Mouse (Mus musculus): ENCODE measurements around the gene Xkr7. TPM values are rescaled to one million over a fixed set of nuclear protein-coding genes. Genes with fewer than 3 reads are reported as not detected.

Gene Xkr7
- 0.06 TPM in 2 replicates for polyA plus RNA-seq (2015; fragmentation: Nextera tagmentation; extraction: Ambion mirVana)

DNA sequence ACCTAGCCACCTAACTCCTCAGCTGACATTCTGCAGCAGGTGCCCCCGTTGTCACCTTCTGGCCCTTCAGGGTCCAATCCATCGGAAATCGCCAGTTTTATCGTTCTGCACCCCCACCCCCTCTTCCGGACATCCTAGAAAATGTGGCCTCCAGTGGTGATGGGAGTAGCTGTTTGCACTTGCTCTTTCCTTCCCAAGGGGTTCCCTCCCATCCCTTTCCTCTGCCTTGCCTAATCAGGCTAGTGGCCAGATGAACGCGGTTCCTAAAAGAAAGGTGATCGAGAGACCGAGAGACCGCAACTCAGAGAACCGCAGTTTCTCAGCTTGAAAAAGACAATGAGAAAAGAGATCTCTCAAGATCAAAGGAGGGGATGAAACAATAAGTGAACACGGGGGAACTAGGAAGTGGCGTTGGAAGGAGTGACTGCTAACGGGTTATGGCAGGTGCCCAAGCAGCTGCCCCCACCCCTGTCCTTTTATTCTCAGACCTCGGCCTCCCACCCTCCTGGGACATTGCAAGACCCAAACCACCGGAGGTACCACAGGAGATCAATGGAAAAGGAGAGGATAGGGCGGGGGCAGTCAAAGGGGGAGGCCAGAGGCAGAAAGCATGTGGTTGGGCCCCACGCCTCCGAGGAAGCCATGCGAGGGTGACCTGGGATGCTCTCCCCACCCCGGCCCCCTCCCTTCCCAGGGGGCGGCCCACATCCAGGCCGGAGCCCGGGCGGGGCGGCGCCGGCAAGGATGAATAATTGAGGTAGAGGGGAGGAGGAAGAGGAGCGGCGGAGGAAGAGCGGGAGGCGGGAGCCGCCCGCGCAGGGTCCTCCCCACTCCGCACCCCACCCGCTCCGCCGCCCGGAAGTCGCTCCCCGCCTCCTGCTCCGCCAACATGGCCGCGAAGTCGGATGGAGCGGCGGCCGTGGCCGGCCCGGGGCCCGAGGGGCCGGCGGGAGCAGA is at the start of gene Xkr7:
Gene Xkr7 (plus strand): TSS at position 727 of the 957 bp plus-strand sequence.
- Histone ChIP-seq H3K4me3 (ENCODE audit: low read length) (peak within 1 kb of the TSS; percentile 46), H3K27me3 (replicated peaks; ENCODE audit: control insufficient read depth, insufficient read depth, low read length) (peaks cover 36% of the 10 kb centered on the region), H3K4me1 (ENCODE audit: control insufficient read depth, insufficient read depth, low read length) (0 out of 2 replicates have a peak, but pooled peaks cover 4% of the 10 kb centered on the region), H3K4me2 (ENCODE audit: low read depth, low read length) (peak within 1 kb of the TSS; percentile 79), H3K9ac (ENCODE audit: low read depth, low read length) (no peak within 1 kb of the TSS), H3K36me3 (ENCODE audit: control insufficient read depth, insufficient read depth, low read length) (no peaks in the 10 kb centered on the region), H3K9me3 (ENCODE audit: control insufficient read depth, low read length) (no peaks in the 10 kb centered on the region), H3K27ac (ENCODE audit: low read length) (no peak within 1 kb of the TSS)
- 2% methylated on average over 43 of the region's 54 CpGs for WGBS
- peak; percentile 56 for ATAC-seq

DNA sequence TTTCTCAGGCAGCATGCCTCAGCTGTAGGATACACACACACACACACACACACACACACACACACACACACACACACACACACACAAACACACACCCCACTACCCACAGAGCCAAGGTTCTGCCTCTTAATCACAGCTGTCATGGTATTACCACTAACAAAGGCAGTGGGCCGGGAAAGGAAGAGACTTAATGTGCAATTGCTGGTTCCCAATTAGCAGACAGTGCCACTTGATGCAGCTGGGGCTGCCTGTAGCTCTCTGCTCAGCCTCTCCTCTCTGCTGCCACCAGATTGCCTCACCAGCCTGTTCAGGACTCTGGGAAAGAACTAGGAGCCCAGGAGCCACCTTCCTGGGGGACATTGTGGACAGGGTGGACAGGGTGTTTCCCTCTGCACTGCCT is 46.1 kb upstream of the Xkr7 start:
- WGBS, result 36% methylated on average over 1 of the region's 1 CpGs
- H3K27ac ChIP-seq (ENCODE audit: low read length), result no peak overlapping the region
- H3K4me2 ChIP-seq (ENCODE audit: low read depth, low read length), result no peak overlapping the region
- no peaks in the 10 kb centered on the region for H3K27me3 ChIP-seq (replicated peaks; ENCODE audit: control insufficient read depth, insufficient read depth, low read length)
- no peak overlapping the region for H3K9ac ChIP-seq (ENCODE audit: low read depth, low read length)
- ATAC-seq, result no peak
- H3K9me3 ChIP-seq (ENCODE audit: control insufficient read depth, low read length), result no peaks in the 10 kb centered on the region
- H3K36me3 ChIP-seq (ENCODE audit: control insufficient read depth, insufficient read depth, low read length), result no peaks in the 10 kb centered on the region
- no peaks in the 10 kb centered on the region for H3K4me1 ChIP-seq (ENCODE audit: control insufficient read depth, insufficient read depth, low read length)
- no peak overlapping the region for H3K4me3 ChIP-seq (ENCODE audit: low read length)

DNA sequence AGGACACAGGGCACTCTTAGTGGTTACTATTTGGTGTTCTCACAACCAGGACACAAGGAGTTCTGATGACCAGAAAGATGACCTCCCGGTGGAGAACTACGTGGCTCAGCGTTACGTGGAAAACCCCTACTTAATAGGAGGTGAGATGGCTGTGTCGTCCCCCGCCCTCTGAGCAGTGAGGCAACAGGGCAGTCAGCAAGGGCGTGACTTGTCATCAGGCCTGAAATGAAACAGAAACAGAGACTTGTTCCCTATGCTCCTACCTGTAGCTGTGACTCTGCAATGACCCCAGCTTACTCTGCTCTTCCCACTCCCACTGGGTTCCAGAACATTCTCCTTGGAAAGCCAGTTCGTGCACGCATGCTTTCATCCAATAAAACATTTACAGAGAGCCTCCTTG is 40.1 kb upstream of the Xkr7 start:
- 81% methylated on average over 9 of the region's 9 CpGs for WGBS
- Histone ChIP-seq H3K9me3 (ENCODE audit: control insufficient read depth, low read length) (no peaks in the 10 kb centered on the region), H3K4me3 (ENCODE audit: low read length) (no peak overlapping the region), H3K27ac (ENCODE audit: low read length) (no peak overlapping the region), H3K9ac (ENCODE audit: low read depth, low read length) (no peak overlapping the region), H3K4me1 (ENCODE audit: control insufficient read depth, insufficient read depth, low read length) (no peaks in the 10 kb centered on the region), H3K4me2 (ENCODE audit: low read depth, low read length) (no peak overlapping the region), H3K36me3 (ENCODE audit: control insufficient read depth, insufficient read depth, low read length) (no peaks in the 10 kb centered on the region), H3K27me3 (replicated peaks; ENCODE audit: control insufficient read depth, insufficient read depth, low read length) (no peaks in the 10 kb centered on the region)
- ATAC-seq, result no peak

DNA sequence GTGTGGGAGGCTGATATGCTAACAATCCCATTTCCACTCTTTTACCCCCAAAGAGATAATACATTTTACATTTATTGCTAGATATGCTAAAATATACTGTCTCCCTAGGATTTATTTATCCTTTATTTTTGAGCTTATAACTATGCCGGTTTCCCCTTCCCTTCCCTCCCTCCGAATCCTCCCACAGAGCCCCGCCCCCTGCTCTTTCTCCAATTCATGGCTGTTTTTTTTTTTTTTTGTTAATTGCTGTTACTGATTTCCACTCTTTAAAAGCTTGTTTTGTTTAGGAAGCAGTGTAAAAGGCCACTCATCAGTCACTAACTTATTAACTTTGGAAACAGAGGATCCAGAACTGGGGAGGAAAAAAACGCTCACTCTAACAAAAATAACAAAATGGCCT is 34.6 kb upstream of the Xkr7 start:
- no peak overlapping the region for H3K9ac ChIP-seq (ENCODE audit: low read depth, low read length)
- no peaks in the 10 kb centered on the region for H3K36me3 ChIP-seq (ENCODE audit: control insufficient read depth, insufficient read depth, low read length)
- no peak overlapping the region for H3K4me2 ChIP-seq (ENCODE audit: low read depth, low read length)
- WGBS, result 55% methylated on average over 4 of the region's 4 CpGs
- H3K4me1 ChIP-seq (ENCODE audit: control insufficient read depth, insufficient read depth, low read length), result no peaks in the 10 kb centered on the region
- H3K27ac ChIP-seq (ENCODE audit: low read length), result no peak overlapping the region
- H3K27me3 ChIP-seq (replicated peaks; ENCODE audit: control insufficient read depth, insufficient read depth, low read length), result no peaks in the 10 kb centered on the region
- H3K4me3 ChIP-seq (ENCODE audit: low read length), result no peak overlapping the region
- no peaks in the 10 kb centered on the region for H3K9me3 ChIP-seq (ENCODE audit: control insufficient read depth, low read length)
- no peak for ATAC-seq

DNA sequence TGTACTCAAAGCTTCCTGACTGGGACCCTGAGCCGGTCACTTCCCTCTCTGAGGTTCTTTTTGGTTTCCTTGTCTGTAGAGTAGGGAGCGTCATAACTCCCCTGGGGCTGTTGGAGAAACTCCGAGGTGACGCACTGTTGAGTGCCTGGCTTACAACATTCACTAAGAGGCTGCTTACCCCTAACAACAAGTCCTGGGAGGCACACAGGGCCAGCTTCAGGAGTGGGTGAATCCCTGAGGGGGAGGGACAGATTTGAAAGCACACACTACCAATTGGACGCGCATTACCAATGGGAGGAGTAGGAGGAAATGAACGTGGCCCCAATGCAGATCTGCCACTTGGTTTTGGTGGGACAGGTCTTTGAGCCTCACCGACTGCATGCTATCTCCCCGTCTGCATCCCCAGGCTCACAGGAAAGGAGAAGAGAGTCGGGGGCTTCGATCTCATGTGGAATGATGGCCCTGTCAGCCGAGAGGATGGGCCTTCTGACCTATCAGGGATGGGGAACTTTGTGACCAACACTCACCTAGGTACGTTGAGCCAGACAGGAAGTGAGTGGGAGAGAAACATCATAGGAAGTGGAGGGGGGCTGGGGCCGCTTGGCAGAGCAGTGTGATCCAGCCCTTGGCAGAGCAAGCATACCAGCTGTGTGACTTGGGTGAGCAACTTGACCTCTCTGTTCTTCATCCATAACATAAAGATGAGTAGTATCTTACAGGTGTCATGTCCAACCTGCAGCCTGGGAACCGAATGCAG is 29.0 kb upstream of the Xkr7 start:
- H3K4me3 ChIP-seq (ENCODE audit: low read length), result no peak overlapping the region
- 0 out of 2 replicates have a peak, but pooled peaks cover 2% of the 10 kb centered on the region for H3K36me3 ChIP-seq (ENCODE audit: control insufficient read depth, insufficient read depth, low read length)
- ATAC-seq, result no peak
- no peaks in the 10 kb centered on the region for H3K27me3 ChIP-seq (replicated peaks; ENCODE audit: control insufficient read depth, insufficient read depth, low read length)
- H3K9ac ChIP-seq (ENCODE audit: low read depth, low read length), result no peak overlapping the region
- H3K9me3 ChIP-seq (ENCODE audit: control insufficient read depth, low read length), result no peaks in the 10 kb centered on the region
- 75% methylated on average over 15 of the region's 15 CpGs for WGBS
- no peaks in the 10 kb centered on the region for H3K4me1 ChIP-seq (ENCODE audit: control insufficient read depth, insufficient read depth, low read length)
- no peak overlapping the region for H3K27ac ChIP-seq (ENCODE audit: low read length)
- H3K4me2 ChIP-seq (ENCODE audit: low read depth, low read length), result no peak overlapping the region

DNA sequence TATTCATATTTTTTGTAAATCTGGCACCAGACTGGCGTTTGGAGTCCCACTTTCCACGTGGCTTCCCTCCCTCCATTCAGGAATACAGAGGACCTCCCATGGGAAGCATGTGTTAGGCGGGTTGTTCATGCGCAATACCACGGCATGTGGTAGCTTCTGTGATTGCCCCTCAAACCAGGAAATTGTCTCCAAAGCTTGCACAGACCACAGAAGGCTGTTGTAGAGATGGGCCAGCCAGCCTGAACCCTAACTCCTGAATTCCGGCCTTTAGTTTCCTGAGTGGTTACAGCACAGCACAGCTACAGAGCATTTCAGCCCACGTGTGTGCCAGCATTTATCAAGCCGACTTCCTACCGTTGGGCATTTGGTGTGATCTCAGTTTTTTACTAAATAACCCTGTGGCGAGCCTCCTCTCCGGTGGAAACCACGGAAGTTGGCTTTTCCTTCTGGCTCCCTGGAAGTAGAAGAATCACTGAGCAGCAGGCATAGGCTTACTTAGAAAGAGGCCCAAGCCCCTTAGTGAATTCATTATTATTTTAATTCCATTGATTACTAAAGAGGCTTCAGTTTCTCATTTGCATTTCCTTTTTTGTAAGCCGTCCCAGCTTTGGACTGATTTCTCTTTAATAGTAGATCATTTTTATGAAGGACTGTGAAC is 27.8 kb upstream of the Xkr7 start:
- 62% methylated on average over 13 of the region's 13 CpGs for WGBS
- no peak for ATAC-seq
- Histone ChIP-seq H3K4me3 (ENCODE audit: low read length) (no peak overlapping the region), H3K36me3 (ENCODE audit: control insufficient read depth, insufficient read depth, low read length) (0 out of 2 replicates have a peak, but pooled peaks cover 2% of the 10 kb centered on the region), H3K4me1 (ENCODE audit: control insufficient read depth, insufficient read depth, low read length) (no peaks in the 10 kb centered on the region), H3K9ac (ENCODE audit: low read depth, low read length) (no peak overlapping the region), H3K27me3 (replicated peaks; ENCODE audit: control insufficient read depth, insufficient read depth, low read length) (no peaks in the 10 kb centered on the region), H3K9me3 (ENCODE audit: control insufficient read depth, low read length) (no peaks in the 10 kb centered on the region), H3K27ac (ENCODE audit: low read length) (no peak overlapping the region), H3K4me2 (ENCODE audit: low read depth, low read length) (no peak overlapping the region)

DNA sequence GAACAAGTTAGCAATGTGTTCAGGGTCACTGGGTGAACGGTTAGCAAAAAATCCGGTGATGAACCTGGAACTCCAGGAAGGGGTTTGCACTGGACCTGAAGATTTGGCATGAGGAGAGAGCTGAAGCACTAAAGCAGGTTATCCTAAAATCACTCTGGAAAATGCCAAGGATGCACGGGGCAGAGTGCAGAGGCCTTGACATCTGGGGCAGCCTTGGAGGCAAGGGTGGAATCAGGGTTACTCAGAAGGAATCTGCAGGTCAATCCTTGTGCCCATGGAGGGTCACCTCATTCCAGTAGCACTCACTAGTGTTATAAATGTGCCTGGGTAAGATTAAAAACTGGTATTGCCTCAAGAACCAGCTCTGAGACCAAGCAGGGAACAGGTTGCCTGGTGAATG is 25.7 kb upstream of the Xkr7 start:
- WGBS, result 89% methylated on average over 3 of the region's 3 CpGs
- Histone ChIP-seq H3K27ac (ENCODE audit: low read length) (no peak overlapping the region), H3K9me3 (ENCODE audit: control insufficient read depth, low read length) (no peaks in the 10 kb centered on the region), H3K27me3 (replicated peaks; ENCODE audit: control insufficient read depth, insufficient read depth, low read length) (no peaks in the 10 kb centered on the region), H3K4me1 (ENCODE audit: control insufficient read depth, insufficient read depth, low read length) (no peaks in the 10 kb centered on the region), H3K4me3 (ENCODE audit: low read length) (no peak overlapping the region), H3K36me3 (ENCODE audit: control insufficient read depth, insufficient read depth, low read length) (peaks cover 6% of the 10 kb centered on the region; the same call in 1 of the 2 replicates), H3K4me2 (ENCODE audit: low read depth, low read length) (no peak overlapping the region), H3K9ac (ENCODE audit: low read depth, low read length) (no peak overlapping the region)
- ATAC-seq, result no peak

DNA sequence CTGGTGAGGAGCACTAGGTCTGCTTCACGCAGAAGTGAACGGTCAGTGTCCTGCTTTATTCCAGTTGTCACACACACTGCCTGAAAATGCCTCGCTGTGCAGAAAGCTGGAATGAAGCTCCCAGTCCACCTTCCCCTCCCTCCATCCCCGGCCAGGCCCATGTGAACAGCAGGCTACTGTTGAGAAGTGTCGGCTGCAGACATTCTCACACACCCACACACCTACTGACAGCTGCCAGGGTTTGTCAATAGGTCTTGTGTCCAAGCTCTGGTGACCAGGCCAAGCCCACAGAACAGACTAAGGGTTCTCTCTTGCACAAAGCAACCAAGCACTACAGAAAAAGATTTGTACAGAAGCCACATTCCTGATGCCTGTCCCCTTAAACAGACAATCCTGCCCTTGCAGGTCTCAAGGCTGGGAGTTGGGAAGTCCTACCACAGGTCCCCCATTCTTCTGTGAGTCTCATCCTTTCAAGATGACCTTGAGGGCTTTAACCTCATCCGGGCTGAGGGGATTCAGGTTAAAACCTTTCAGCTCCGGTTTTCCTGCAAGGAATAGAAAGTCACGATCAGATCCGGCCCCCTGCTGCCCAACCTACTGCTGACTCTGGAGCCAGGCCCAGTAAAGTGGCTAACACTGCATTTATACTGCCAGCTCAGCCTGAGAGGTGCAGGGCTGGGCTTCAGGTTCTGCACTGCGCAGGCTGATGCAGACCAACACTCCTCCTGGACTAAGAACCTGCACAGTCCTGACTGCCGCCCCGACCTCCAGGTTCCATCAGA is 22.3 kb upstream of the Xkr7 start:
- H3K9ac ChIP-seq (ENCODE audit: low read depth, low read length), result no peak overlapping the region
- no peaks in the 10 kb centered on the region for H3K27me3 ChIP-seq (replicated peaks; ENCODE audit: control insufficient read depth, insufficient read depth, low read length)
- no peak overlapping the region for H3K4me3 ChIP-seq (ENCODE audit: low read length)
- H3K36me3 ChIP-seq (ENCODE audit: control insufficient read depth, insufficient read depth, low read length), result peaks cover 11% of the 10 kb centered on the region; the same call in 1 of the 2 replicates
- H3K4me1 ChIP-seq (ENCODE audit: control insufficient read depth, insufficient read depth, low read length), result peaks cover 6% of the 10 kb centered on the region
- H3K4me2 ChIP-seq (ENCODE audit: low read depth, low read length), result no peak overlapping the region
- 89% methylated on average over 12 of the region's 12 CpGs for WGBS
- H3K27ac ChIP-seq (ENCODE audit: low read length), result no peak overlapping the region
- ATAC-seq, result no peak
- no peaks in the 10 kb centered on the region for H3K9me3 ChIP-seq (ENCODE audit: control insufficient read depth, low read length)
